Mouse (Mus musculus): ENCODE measurements around the gene Hist1h3h.

GRCm38 (mm10) chr13:21722993-21723836 is 5.8 kb downstream of the Hist1h3h start:
- no peak for TF ChIP-seq EP300 (IDR thresholded peaks at IDR 0.05; ENCODE audit: low read depth)
- TF ChIP-seq CTCF (IDR thresholded peaks at IDR 0.05; ENCODE audit: low read depth): no peak

All from heart, postnatal 0 days (tissue).